Mouse (Mus musculus): Measurements from ENCODE around the gene Gid8. TPM values are rescaled to one million over a fixed set of nuclear protein-coding genes. Genes with fewer than 3 reads are reported as not detected.

Gid8 gene
- total and polyA plus RNA-seq, 3 experiments, result 52.8 to 65.5 TPM; not detected in 1

DNA sequence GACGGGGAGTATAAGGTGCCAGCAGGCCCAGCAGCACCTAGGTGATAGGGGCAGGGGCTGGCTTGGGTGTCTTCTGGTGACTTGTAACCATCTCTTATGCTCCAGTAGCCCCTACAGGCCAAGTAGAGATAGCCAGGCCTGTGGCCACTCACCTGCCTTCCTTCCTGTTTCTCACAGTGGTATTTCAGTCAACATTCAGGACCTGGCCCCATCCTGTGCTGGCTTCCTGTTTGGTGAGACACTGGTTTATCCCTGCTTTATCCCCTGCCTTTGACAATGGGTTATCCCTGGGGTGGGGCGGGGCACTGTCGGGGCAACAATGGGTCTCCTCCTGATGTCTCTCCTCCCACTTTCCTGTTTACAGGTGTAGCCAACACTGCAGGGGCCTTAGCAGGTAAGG lies 30.4 kb downstream of the Gid8 start:
- Histone ChIP-seq H3K36me3 (ENCODE audit: control insufficient read depth in 1 of 2, insufficient read depth in 2 of 2, low read length in 2 of 2) (no peaks in the 10 kb centered on the region), H3K9me3 (replicated peaks; ENCODE audit: insufficient read depth, low read length) (no peaks in the 10 kb centered on the region), H3K4me1 (ENCODE audit: control insufficient read depth in 1 of 2, insufficient read depth in 2 of 2, low read length in 2 of 2) (no peaks in the 10 kb centered on the region), H3K9ac (ENCODE audit: control insufficient read depth, low read depth, low read length, poor library complexity, severe bottlenecking) (no peak overlapping the region), H3K4me3 (ENCODE audit: control insufficient read depth in 1 of 2, insufficient read depth in 1 of 2, low read depth in 2 of 2, low read length in 2 of 2) (no peak overlapping the region), H3K27ac (ENCODE audit: control insufficient read depth, low read depth, low read length) (no peak overlapping the region), H3K79me2 (ENCODE audit: control insufficient read depth, insufficient read depth, low read length, poor library complexity) (no peaks in the 10 kb centered on the region), H3K27me3 (ENCODE audit: control insufficient read depth in 1 of 2, insufficient read depth in 2 of 2, low read length in 2 of 2) (no peaks in the 10 kb centered on the region)
- no peak for DNase-seq (ENCODE audit: low read depth, low spot score)
- TF ChIP-seq USF2 (IDR thresholded peaks at IDR 0.05; ENCODE audit: borderline replicate concordance in 1 of 2, insufficient read depth in 1 of 2, low read depth in 1 of 2, low read length in 2 of 2) (no peak), POLR2AphosphoS2 (IDR thresholded peaks at IDR 0.05; ENCODE audit: low read length) (no peak), NELFE (IDR thresholded peaks at IDR 0.05; ENCODE audit: low read depth, low read length) (no peak), UBTF (IDR thresholded peaks at IDR 0.05; ENCODE audit: borderline replicate concordance, insufficient read depth, low read depth, low read length) (no peak), ZMIZ1 (IDR thresholded peaks at IDR 0.05; ENCODE audit: low read depth, low read length) (no peak)

DNA sequence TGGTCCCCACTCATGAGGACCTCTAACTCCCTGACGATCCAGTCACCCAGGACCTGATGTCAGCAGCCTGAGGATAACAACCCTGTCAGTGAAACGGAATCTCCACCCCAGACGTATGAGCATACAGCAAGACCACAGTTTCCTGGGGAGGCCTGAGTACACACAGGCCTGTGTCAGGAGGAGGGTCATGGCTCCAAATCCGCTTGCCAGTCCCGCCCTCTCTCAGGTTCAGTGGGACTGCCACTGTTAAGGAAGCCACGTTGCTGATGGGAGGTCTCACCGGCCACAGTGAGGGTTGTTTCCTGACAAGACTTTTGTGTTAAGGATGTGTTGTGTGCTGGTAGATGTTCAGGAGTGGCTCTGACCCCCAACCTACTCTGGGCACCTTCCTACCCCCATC lies 31.5 kb downstream of the Gid8 start:
- no peak overlapping the region for H3K27ac ChIP-seq (ENCODE audit: control insufficient read depth, low read depth, low read length)
- no peak for TF ChIP-seq HCFC1 (IDR thresholded peaks at IDR 0.05; ENCODE audit: low read depth, low read length)
- no peak for TF ChIP-seq UBTF (IDR thresholded peaks at IDR 0.05; ENCODE audit: borderline replicate concordance, insufficient read depth, low read depth, low read length)
- no peak for TF ChIP-seq MAFK (IDR thresholded peaks at IDR 0.05; ENCODE audit: borderline replicate concordance, low read depth, low read length)
- TF ChIP-seq ZMIZ1 (IDR thresholded peaks at IDR 0.05; ENCODE audit: low read depth, low read length), result no peak
- TF ChIP-seq ZKSCAN1 (IDR thresholded peaks at IDR 0.05; ENCODE audit: low read depth, low read length), result no peak
- no peak overlapping the region for H3K9ac ChIP-seq (ENCODE audit: control insufficient read depth, low read depth, low read length, poor library complexity, severe bottlenecking)
- no peak for DNase-seq (ENCODE audit: low read depth, low spot score)
- H3K36me3 ChIP-seq (ENCODE audit: control insufficient read depth in 1 of 2, insufficient read depth in 2 of 2, low read length in 2 of 2), result no peaks in the 10 kb centered on the region
- H3K4me1 ChIP-seq (ENCODE audit: control insufficient read depth in 1 of 2, insufficient read depth in 2 of 2, low read length in 2 of 2), result no peaks in the 10 kb centered on the region
- no peaks in the 10 kb centered on the region for H3K27me3 ChIP-seq (ENCODE audit: control insufficient read depth in 1 of 2, insufficient read depth in 2 of 2, low read length in 2 of 2)
- H3K4me3 ChIP-seq (ENCODE audit: control insufficient read depth in 1 of 2, insufficient read depth in 1 of 2, low read depth in 2 of 2, low read length in 2 of 2), result no peak overlapping the region
- H3K79me2 ChIP-seq (ENCODE audit: control insufficient read depth, insufficient read depth, low read length, poor library complexity), result no peaks in the 10 kb centered on the region
- H3K9me3 ChIP-seq (replicated peaks; ENCODE audit: insufficient read depth, low read length), result no peaks in the 10 kb centered on the region

DNA sequence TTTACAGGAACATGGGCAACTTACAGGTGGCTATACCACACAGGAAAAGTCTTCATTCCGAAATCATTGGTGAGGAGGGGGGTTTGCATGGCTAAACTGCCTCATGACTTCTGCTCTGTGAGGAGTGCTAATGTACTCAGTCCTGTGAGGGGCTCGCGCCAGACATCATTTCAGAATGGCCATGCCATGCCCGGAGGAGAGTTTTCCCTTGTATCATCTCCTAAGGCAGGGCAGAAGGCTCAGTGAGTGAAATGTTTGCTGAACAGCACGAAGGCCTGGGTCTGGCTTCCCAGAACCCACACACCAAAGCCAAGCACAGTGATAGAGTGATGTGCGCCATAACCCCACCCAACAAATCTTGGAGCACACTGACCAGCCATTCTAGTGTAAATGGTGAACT lies 32.9 kb downstream of the Gid8 start:
- DNase-seq (ENCODE audit: low read depth, low spot score), result no peak
- H3K4me3 ChIP-seq (ENCODE audit: control insufficient read depth in 1 of 2, insufficient read depth in 1 of 2, low read depth in 2 of 2, low read length in 2 of 2), result no peak overlapping the region
- H3K4me1 ChIP-seq (ENCODE audit: control insufficient read depth in 1 of 2, insufficient read depth in 2 of 2, low read length in 2 of 2), result no peaks in the 10 kb centered on the region
- H3K9ac ChIP-seq (ENCODE audit: control insufficient read depth, low read depth, low read length, poor library complexity, severe bottlenecking), result no peak overlapping the region
- TF ChIP-seq ELF1 (IDR thresholded peaks at IDR 0.05; ENCODE audit: low read depth, low read length), result no peak
- no peak for TF ChIP-seq MEF2A (IDR thresholded peaks at IDR 0.05; ENCODE audit: extremely low read depth, insufficient replicate concordance, low read depth, low read length, poor library complexity, severe bottlenecking)
- TF ChIP-seq USF1 (IDR thresholded peaks at IDR 0.05; ENCODE audit: low read depth, low read length), result no peak
- TF ChIP-seq ZMIZ1 (IDR thresholded peaks at IDR 0.05; ENCODE audit: low read depth, low read length), result no peak
- TF ChIP-seq ZNF384 (IDR thresholded peaks at IDR 0.05; ENCODE audit: low read depth, low read length), result no peak
- TF ChIP-seq TAL1 (IDR thresholded peaks at IDR 0.05; ENCODE audit: low read length), result no peak
- TF ChIP-seq BHLHE40 (IDR thresholded peaks at IDR 0.05; ENCODE audit: borderline replicate concordance, low read depth, low read length), result no peak
- no peak for TF ChIP-seq SIN3A (IDR thresholded peaks at IDR 0.05; ENCODE audit: low read length)
- no peak for TF ChIP-seq MAX (IDR thresholded peaks at IDR 0.05; ENCODE audit: low read length)
- no peak for TF ChIP-seq KAT2A (conservative IDR thresholded peaks at IDR 0.05; ENCODE audit: low read depth, low read length)
- no peak for TF ChIP-seq SMC3 (IDR thresholded peaks at IDR 0.05; ENCODE audit: low read depth, low read length)
- TF ChIP-seq EP300 (IDR thresholded peaks at IDR 0.05; ENCODE audit: low read depth in 1 of 2, low read length in 2 of 2), result no peak
- no peak for TF ChIP-seq CHD2 (IDR thresholded peaks at IDR 0.05; ENCODE audit: low read length)
- no peak for TF ChIP-seq ZC3H11A (IDR thresholded peaks at IDR 0.05; ENCODE audit: low read depth, low read length)
- no peak for TF ChIP-seq CTCF (IDR thresholded peaks at IDR 0.05 in 2 of 3, conservative IDR thresholded peaks at IDR 0.05 in 1 of 3; ENCODE audit: control insufficient read depth in 1 of 3, insufficient read depth in 1 of 3, low read depth in 2 of 3, low read length in 3 of 3, poor library complexity in 1 of 3, severe bottlenecking in 1 of 3)
- TF ChIP-seq NELFE (IDR thresholded peaks at IDR 0.05; ENCODE audit: low read depth, low read length), result no peak
- TF ChIP-seq UBTF (IDR thresholded peaks at IDR 0.05; ENCODE audit: borderline replicate concordance, insufficient read depth, low read depth, low read length), result no peak
- TF ChIP-seq TCF12 (IDR thresholded peaks at IDR 0.05; ENCODE audit: low read depth, low read length), result no peak
- TF ChIP-seq NRF1 (IDR thresholded peaks at IDR 0.05; ENCODE audit: insufficient read depth, low read depth, low read length, poor library complexity, severe bottlenecking), result no peak
- H3K9me3 ChIP-seq (replicated peaks; ENCODE audit: insufficient read depth, low read length), result no peaks in the 10 kb centered on the region
- no peaks in the 10 kb centered on the region for H3K79me2 ChIP-seq (ENCODE audit: control insufficient read depth, insufficient read depth, low read length, poor library complexity)
- no peak overlapping the region for H3K27ac ChIP-seq (ENCODE audit: control insufficient read depth, low read depth, low read length)
- no peaks in the 10 kb centered on the region for H3K27me3 ChIP-seq (ENCODE audit: control insufficient read depth in 1 of 2, insufficient read depth in 2 of 2, low read length in 2 of 2)
- H3K36me3 ChIP-seq (ENCODE audit: control insufficient read depth in 1 of 2, insufficient read depth in 2 of 2, low read length in 2 of 2), result no peaks in the 10 kb centered on the region

Measured in MEL (cell line).